Mouse (Mus musculus): Measurements from ENCODE around the gene BC017158.
A peak's percentile ranks its signal among the peaks of the same experiment; 100 is the strongest.

DNA sequence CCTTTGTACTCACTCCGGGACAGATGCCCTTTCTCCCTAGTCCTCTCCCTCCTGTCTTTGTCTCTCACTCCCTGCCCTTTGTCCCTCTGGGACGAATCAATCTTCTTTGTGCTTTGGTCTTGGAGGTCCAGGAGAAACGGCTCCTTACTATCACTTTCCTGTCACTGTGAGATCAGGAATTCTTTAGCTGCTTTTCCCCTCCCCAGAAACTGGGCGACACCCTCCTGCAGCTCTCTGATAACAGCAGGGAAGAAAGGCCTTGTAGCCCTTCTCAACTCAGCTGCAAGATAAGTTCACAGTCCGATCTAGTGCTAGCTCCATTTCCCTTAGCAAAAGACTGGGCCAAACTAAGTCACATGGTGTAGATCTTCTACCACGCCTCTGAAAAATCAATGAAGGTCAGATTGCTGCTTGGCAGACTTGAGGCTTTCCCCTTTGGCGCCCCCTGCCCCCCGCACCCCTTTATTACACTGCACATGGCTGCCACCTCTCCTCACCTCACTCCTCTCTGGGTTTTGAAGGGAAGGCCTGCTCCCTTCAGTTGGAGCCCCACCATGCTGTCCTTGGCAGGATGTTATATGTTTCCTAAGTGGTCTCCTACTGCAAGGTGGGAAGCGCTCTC, 8.9 kb downstream of the BC017158 start:
- peak; percentile 66 for TF ChIP-seq CTCF (IDR thresholded peaks at IDR 0.05)
- no peak for TF ChIP-seq EP300 (IDR thresholded peaks at IDR 0.05)

Data from lung, postnatal 0 days (tissue).